Mouse (Mus musculus): ENCODE data around the gene Gm20431. TPM values are rescaled to one million over a fixed set of nuclear protein-coding genes. Genes with fewer than 3 reads are reported as not detected.

Gene Gm20431
- polyA plus RNA-seq, 1 experiment from 2014 or later: 8.8 TPM

DNA sequence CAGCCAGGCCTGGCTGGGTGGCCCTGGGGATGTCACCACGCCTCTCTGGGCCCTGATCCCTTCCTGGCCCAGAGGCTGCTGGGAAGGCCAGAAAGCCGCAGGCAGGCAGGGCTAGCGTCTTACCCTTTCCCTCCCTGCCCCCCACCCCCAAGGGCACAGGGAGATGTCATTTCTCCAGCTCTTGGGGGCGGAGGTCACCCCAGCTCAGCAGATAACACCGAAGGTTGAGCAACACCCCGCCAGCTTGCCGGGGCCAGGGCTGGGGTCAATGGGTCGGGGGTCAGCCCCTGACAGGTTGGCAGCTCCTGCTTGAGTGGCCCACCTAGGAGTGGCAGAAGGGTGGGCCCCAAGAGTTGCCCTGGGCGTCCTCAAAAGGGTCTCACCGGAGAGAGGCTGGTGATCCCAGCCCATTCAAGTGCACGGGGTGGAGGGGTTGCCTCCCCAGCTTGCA lies 26.4 kb upstream of the Gm20431 start:
- peak overlapping the region; percentile 94; the same call in 1 of the 2 replicates for H3K9ac ChIP-seq (ENCODE audit: low read depth, low read length)
- H3K27me3 ChIP-seq (replicated peaks; ENCODE audit: control insufficient read depth, insufficient read depth, low read length): no peaks in the 10 kb centered on the region
- H3K36me3 ChIP-seq (ENCODE audit: control insufficient read depth, insufficient read depth): peaks cover 6% of the 10 kb centered on the region; the same call in 1 of the 2 replicates
- 41% methylated on average over 11 of the region's 11 CpGs for WGBS
- H3K9me3 ChIP-seq (ENCODE audit: control insufficient read depth): no peaks in the 10 kb centered on the region
- 0 out of 2 replicates have a peak, but pooled peaks cover 3% of the 10 kb centered on the region for H3K4me1 ChIP-seq (replicated peaks; ENCODE audit: control insufficient read depth, insufficient read depth, low read length)
- no peak for TF ChIP-seq CTCF (IDR thresholded peaks at IDR 0.05; ENCODE audit: low read depth)
- peak overlapping the region; percentile 82; the same call in 1 of the 2 replicates for H3K4me3 ChIP-seq (ENCODE audit: low read depth, low read length)
- H3K4me2 ChIP-seq (replicated peaks; ENCODE audit: low read depth): peak overlapping the region; percentile 80
- peak; percentile 5; the same call in 1 of the 2 replicates for ATAC-seq
- peak overlapping the region; percentile 98; the same call in 1 of the 2 replicates for H3K27ac ChIP-seq (ENCODE audit: low read depth, low read length)

DNA sequence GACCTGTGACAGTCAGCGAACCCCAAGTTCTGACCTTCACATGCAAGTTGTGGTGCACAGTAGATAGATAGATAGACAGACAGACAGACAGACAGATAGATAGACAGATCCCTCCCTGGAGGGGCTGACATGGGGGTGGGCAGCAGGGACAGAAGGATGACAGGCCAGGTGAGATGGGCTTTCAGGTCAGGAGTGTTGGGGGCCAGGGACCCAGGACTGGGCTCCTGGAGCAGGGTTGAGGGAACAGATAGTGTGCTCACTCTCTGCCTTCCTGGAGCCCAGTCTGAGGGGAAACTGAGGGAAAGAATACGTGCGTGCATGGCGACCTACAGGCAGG lies 25.9 kb upstream of the Gm20431 start:
- no peaks in the 10 kb centered on the region for H3K27me3 ChIP-seq (replicated peaks; ENCODE audit: control insufficient read depth, insufficient read depth, low read length)
- H3K4me3 ChIP-seq (ENCODE audit: low read depth, low read length): no peak overlapping the region
- no peak overlapping the region for H3K9ac ChIP-seq (ENCODE audit: low read depth, low read length)
- H3K27ac ChIP-seq (ENCODE audit: low read depth, low read length): 0 out of 2 replicates have a peak overlapping the region, but pooled peaks have one; percentile 98
- ATAC-seq: no peak
- H3K36me3 ChIP-seq (ENCODE audit: control insufficient read depth, insufficient read depth): peaks cover 6% of the 10 kb centered on the region; the same call in 1 of the 2 replicates
- H3K9me3 ChIP-seq (ENCODE audit: control insufficient read depth): no peaks in the 10 kb centered on the region
- no peak overlapping the region for H3K4me2 ChIP-seq (replicated peaks; ENCODE audit: low read depth)
- no peak for TF ChIP-seq CTCF (IDR thresholded peaks at IDR 0.05; ENCODE audit: low read depth)
- WGBS: 78% methylated on average over 4 of the region's 4 CpGs
- 0 out of 2 replicates have a peak, but pooled peaks cover 3% of the 10 kb centered on the region for H3K4me1 ChIP-seq (replicated peaks; ENCODE audit: control insufficient read depth, insufficient read depth, low read length)

- H3K27ac ChIP-seq (ENCODE audit: low read depth, low read length): no peak overlapping the region
- H3K4me3 ChIP-seq (ENCODE audit: low read depth, low read length): no peak overlapping the region
- ATAC-seq: no peak
- no peak for TF ChIP-seq CTCF (IDR thresholded peaks at IDR 0.05; ENCODE audit: low read depth)
- H3K9me3 ChIP-seq (ENCODE audit: control insufficient read depth): no peaks in the 10 kb centered on the region
- no peak overlapping the region for H3K9ac ChIP-seq (ENCODE audit: low read depth, low read length)
- 79% methylated on average over 16 of the region's 16 CpGs for WGBS
- H3K4me2 ChIP-seq (replicated peaks; ENCODE audit: low read depth): no peak overlapping the region
- no peaks in the 10 kb centered on the region for H3K36me3 ChIP-seq (ENCODE audit: control insufficient read depth, insufficient read depth)
- no peaks in the 10 kb centered on the region for H3K27me3 ChIP-seq (replicated peaks; ENCODE audit: control insufficient read depth, insufficient read depth, low read length)
- H3K4me1 ChIP-seq (replicated peaks; ENCODE audit: control insufficient read depth, insufficient read depth, low read length): 0 out of 2 replicates have a peak, but pooled peaks cover under 1% of the 10 kb centered on the region
These were observed 25.3 kb upstream of the Gm20431 start for GRCm38 (mm10) chr2:167686382-167687249.

DNA sequence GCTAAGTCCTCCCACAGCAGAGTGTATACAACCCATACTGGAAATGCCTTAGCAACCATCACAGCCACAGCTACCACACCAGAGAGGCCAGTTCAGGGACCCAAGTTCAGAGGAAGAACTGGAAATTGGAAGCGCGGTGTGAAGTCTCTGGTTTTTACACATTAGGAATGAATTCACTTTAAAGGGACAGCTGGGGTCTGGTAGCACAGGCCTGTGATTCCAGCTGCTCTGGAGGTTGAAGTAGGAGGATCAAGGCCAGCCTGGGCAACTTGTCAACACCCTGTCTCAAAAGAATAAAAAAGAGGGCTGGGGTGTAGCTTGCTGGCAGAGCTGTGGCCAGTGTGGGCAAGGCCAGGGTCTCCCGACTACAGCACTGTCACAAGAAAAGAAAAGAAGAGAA lies 24.6 kb upstream of the Gm20431 start:
- WGBS: 78% methylated on average over 3 of the region's 3 CpGs
- Histone ChIP-seq H3K27ac (ENCODE audit: low read depth, low read length) (no peak overlapping the region), H3K4me3 (ENCODE audit: low read depth, low read length) (no peak overlapping the region), H3K4me2 (replicated peaks; ENCODE audit: low read depth) (no peak overlapping the region), H3K36me3 (ENCODE audit: control insufficient read depth, insufficient read depth) (no peaks in the 10 kb centered on the region), H3K9me3 (ENCODE audit: control insufficient read depth) (no peaks in the 10 kb centered on the region), H3K9ac (ENCODE audit: low read depth, low read length) (no peak overlapping the region), H3K4me1 (replicated peaks; ENCODE audit: control insufficient read depth, insufficient read depth, low read length) (no peaks in the 10 kb centered on the region), H3K27me3 (replicated peaks; ENCODE audit: control insufficient read depth, insufficient read depth, low read length) (no peaks in the 10 kb centered on the region)
- TF ChIP-seq CTCF (IDR thresholded peaks at IDR 0.05; ENCODE audit: low read depth): no peak
- no peak for ATAC-seq

DNA sequence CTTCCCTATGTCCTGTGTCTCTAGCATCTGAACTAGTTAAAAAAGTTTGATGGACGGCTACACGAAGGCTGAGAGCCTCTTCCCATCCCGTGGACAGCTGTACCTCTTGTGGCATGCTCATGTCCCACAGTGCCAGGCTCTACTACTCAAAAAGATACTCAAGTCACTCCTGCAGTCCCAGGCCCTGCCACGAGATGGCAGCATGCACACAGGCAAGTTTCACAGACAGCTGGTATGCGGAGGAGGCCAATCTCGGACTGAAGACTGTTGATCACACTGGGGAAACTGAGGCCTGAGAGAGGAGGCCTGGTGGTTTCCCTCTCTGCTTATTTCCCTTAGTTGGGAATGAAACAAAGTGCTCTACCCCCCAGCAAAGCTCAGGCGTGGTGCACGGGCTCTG lies 23.8 kb upstream of the Gm20431 start:
- Histone ChIP-seq H3K4me1 (replicated peaks; ENCODE audit: control insufficient read depth, insufficient read depth, low read length) (no peaks in the 10 kb centered on the region), H3K27ac (ENCODE audit: low read depth, low read length) (no peak overlapping the region), H3K4me2 (replicated peaks; ENCODE audit: low read depth) (no peak overlapping the region), H3K4me3 (ENCODE audit: low read depth, low read length) (no peak overlapping the region), H3K27me3 (replicated peaks; ENCODE audit: control insufficient read depth, insufficient read depth, low read length) (no peaks in the 10 kb centered on the region), H3K36me3 (ENCODE audit: control insufficient read depth, insufficient read depth) (no peaks in the 10 kb centered on the region), H3K9ac (ENCODE audit: low read depth, low read length) (no peak overlapping the region), H3K9me3 (ENCODE audit: control insufficient read depth) (no peaks in the 10 kb centered on the region)
- ATAC-seq: no peak
- WGBS: 8% methylated on average over 8 of the region's 8 CpGs
- TF ChIP-seq CTCF (IDR thresholded peaks at IDR 0.05; ENCODE audit: low read depth): peak; percentile 100

GRCm38 (mm10) chr2:167683721-167684120 lies 22.4 kb upstream of the Gm20431 start:
- no peak overlapping the region for H3K27ac ChIP-seq (ENCODE audit: low read depth, low read length)
- no peaks in the 10 kb centered on the region for H3K27me3 ChIP-seq (replicated peaks; ENCODE audit: control insufficient read depth, insufficient read depth, low read length)
- H3K4me2 ChIP-seq (replicated peaks; ENCODE audit: low read depth): no peak overlapping the region
- H3K9ac ChIP-seq (ENCODE audit: low read depth, low read length): no peak overlapping the region
- H3K9me3 ChIP-seq (ENCODE audit: control insufficient read depth): no peaks in the 10 kb centered on the region
- no peaks in the 10 kb centered on the region for H3K36me3 ChIP-seq (ENCODE audit: control insufficient read depth, insufficient read depth)
- no peak overlapping the region for H3K4me3 ChIP-seq (ENCODE audit: low read depth, low read length)
- no peak for TF ChIP-seq CTCF (IDR thresholded peaks at IDR 0.05; ENCODE audit: low read depth)
- H3K4me1 ChIP-seq (replicated peaks; ENCODE audit: control insufficient read depth, insufficient read depth, low read length): no peaks in the 10 kb centered on the region
- ATAC-seq: no peak
- 63% methylated on average over 3 of the region's 3 CpGs for WGBS
